29 mouse cellular contexts compared by ENCODE assay signal in the genomic region with DNA sequence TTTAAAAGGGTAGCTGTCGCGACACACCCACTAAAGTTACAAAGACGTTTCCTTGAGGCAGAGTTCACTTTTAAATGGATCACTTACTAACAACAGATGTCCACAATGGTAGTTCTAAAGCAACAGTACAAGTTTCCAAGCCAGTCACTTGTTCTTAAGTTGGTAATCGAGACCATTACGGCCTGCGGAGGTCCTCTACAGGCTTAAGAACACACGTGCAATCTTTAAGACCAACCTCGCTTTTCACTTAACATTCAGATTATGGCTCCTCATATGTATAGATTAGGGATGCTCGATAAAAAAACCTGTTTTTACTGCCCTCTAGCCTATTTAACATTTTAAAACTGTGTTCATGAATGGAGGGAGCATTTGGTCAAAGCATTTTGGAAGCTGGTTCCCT. TPM values are rescaled to one million over a fixed set of nuclear protein-coding genes. Genes with fewer than 3 reads are reported as not detected.
"Had no signal": no experiment of that assay in that cellular context is flagged by ENCODE, and none has a peak within 500 bp of the region (broad histone marks: within the 10 kb centered on the region; RNA-seq: fewer than 3 reads in every experiment).

No protein-coding gene starts in this region.

- H3K4me1 ChIP-seq: intestine, embryonic 15.5 days had no signal

- H3K27me3 ChIP-seq: heart, embryonic 13.5 days; heart, embryonic 15.5 days; hindbrain, embryonic 13.5 days; hindbrain, embryonic 15.5 days; intestine, embryonic 15.5 days; limb, embryonic 12.5 days; liver, embryonic 13.5 days had no signal

- H3K9me3 ChIP-seq: heart, embryonic 13.5 days; heart, embryonic 15.5 days; hindbrain, embryonic 13.5 days; hindbrain, embryonic 15.5 days; intestine, embryonic 15.5 days; limb, embryonic 10.5 days; limb, embryonic 12.5 days; liver, embryonic 13.5 days had no signal

- ATAC-seq: hindbrain, postnatal 0 days; intestine, embryonic 15.5 days; intestine, postnatal 0 days had no signal

- H3K4me2 ChIP-seq: heart, embryonic 11.5 days; heart, embryonic 13.5 days; heart, embryonic 15.5 days; hindbrain, embryonic 13.5 days; hindbrain, embryonic 15.5 days; intestine, embryonic 15.5 days; limb, embryonic 12.5 days; liver, embryonic 11.5 days; liver, embryonic 13.5 days had no signal

- H3K4me3 ChIP-seq: heart, adult 2 months; heart, embryonic 13.5 days; heart, embryonic 15.5 days; hindbrain, embryonic 13.5 days; hindbrain, embryonic 15.5 days; intestine, embryonic 15.5 days; layer of hippocampus, adult 2 months; left cerebral cortex, adult 2 months; limb, embryonic 10.5 days; limb, embryonic 12.5 days; liver, embryonic 13.5 days had no signal

- H3K27ac ChIP-seq: heart, adult 2 months; heart, embryonic 13.5 days; heart, embryonic 15.5 days; hindbrain, embryonic 13.5 days; hindbrain, embryonic 15.5 days; hindbrain, postnatal 0 days; intestine, embryonic 15.5 days; layer of hippocampus, adult 2 months; left cerebral cortex, adult 2 months; limb, embryonic 10.5 days; limb, embryonic 12.5 days; liver, embryonic 13.5 days had no signal

- DNase-seq: gastrocnemius, postnatal 14 days; gastrocnemius, postnatal 36 days; heart, adult 11 months; heart, adult 2 months; heart, postnatal 14 days; heart, postnatal 36 days; kidney, adult 18-20 months; kidney, adult 8-10 months; kidney, postnatal 10 days; kidney, postnatal 25 days; kidney, postnatal 4 days; liver; liver, embryonic 13.5 days had no signal

- H3K9ac ChIP-seq: heart, embryonic 13.5 days; heart, embryonic 15.5 days; hindbrain, embryonic 13.5 days; hindbrain, embryonic 15.5 days; intestine, embryonic 15.5 days; limb, embryonic 12.5 days; liver, embryonic 13.5 days had no signal

RNA-seq across cellular contexts. Expression of a gene that starts 51.7 kb away (rescaled TPM):
- total RNA-seq: hindbrain, postnatal 0 days had no signal
- polyA plus RNA-seq: gonadal fat pad, adult 2 months; heart, adult 2 months; heart, embryonic 11.5 days; hindbrain, embryonic 11.5 days; intestine, postnatal 0 days; limb, embryonic 14.5 days; liver, embryonic 11.5 days had no signal
